Mouse (Mus musculus): ENCODE data around the gene Dmrt1. TPM values are rescaled to one million over a fixed set of nuclear protein-coding genes. Genes with fewer than 3 reads are reported as not detected.
A peak's percentile ranks its signal among the peaks of the same experiment; 100 is the strongest.

Gene Dmrt1
- total RNA-seq, 1 experiment from 2014 or later: not detected

DNA sequence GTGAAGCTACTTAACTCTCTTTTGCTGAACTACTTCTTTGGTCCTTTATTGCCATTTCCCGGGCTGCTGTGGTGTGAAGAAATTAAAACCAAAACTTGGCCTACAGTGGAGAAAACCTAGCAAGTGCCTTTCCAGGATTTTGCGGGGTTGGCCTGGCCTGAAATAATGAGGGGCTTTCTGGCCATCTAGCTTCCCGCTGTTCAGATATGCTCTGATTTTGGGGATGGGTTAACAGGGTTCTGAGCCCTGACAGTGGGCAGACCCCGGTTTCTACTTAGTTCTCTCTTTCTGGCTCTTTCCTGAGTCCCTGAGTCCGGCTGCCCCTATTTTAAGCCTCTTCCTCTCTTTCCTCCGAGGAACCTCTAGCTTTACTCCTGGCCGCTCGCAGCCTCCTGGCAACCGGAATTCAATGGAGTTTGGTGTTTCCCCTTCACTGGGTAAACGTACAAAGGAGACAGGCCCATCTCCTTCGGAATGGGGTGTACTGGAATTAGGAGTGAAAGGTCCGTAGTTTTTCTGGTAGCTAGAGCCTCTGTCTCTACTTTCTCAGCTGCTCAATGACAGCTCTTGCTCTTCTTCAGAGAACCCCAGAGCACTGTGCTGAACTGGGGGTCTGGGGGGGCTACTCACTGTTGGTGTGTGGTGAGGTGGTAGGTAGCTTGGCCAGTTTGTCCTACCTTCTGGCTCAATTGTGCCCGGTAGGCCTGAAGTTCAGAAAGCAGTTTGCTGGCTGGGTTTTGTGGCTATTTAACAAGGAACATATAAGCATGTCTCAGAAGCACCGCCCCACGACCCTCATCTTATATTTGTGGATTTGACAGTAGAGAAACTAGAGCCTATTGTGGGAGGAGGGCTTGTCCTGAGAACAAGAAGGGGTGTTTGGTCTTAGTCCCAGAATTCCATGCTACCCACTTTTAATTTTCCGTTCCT, 106.7 kb downstream of the Dmrt1 start:
- ATAC-seq (ENCODE audit: extremely low read depth, insufficient number of reproducible peaks, low FRiP score, poor library complexity, severe bottlenecking): no peak

GRCm38 (mm10) chr19:25612806-25613295, 107.4 kb downstream of the Dmrt1 start:
- no peak for ATAC-seq (ENCODE audit: extremely low read depth, insufficient number of reproducible peaks, low FRiP score, poor library complexity, severe bottlenecking)

DNA sequence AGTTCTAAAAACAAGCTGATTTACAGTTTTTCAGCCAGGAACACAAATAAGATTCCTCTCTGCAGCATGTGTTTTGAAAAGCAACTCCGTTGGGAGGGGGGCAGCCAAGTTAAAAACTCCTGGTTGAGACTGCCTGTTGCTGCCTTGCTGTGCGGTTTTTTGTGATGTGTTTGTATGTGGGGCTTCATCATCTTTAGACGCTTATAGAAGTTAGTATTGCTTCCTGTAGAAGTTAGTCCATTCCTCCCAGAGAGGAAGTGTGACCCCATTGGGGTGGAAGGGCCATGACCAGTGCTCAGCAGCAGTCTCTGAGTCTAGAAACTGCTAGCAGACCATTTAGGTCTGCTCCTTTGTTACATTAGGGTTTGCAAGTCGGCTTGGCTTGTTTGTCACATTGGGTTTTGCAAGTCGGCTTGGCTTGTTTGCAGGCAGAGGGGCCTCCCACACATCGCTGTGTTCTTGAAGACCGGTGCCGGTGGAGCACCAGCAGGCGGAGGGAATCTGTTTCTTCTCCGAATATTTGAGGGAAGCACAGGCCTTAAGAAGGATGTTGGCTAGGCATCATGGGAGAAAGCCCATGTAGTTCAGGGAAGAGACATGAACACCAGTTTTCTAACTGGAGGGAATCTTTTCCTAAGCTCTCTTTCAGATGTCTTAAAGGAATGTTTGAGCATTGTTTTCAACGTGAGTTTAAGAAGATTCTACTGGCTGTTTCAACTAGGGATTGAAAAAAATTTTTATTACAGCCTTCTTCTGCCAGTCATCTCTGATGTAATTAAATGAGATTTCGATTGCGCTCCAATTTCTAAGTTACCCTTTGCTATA, 108.3 kb downstream of the Dmrt1 start:
- no peak for ATAC-seq (ENCODE audit: extremely low read depth, insufficient number of reproducible peaks, low FRiP score, poor library complexity, severe bottlenecking)

DNA sequence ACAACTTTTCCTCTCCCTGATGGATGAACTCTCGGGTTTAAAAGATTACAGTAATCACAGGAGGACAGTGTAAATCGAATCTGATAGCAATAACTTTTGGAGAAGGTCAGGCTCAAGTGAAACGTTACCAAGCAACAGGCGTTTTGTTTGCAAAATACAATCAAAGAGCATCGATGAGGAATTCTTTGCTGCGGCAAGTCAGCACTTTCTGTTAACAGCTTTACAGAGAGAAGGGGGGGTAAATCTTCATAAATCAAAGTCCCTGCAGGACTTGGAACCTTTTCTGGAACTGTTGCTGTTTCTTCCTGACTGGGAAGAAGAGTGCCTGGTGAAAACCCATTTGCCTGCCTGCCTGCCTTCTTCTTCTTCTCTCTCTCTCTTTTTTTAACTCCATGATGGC, 110.5 kb downstream of the Dmrt1 start:
- no peak for ATAC-seq (ENCODE audit: extremely low read depth, insufficient number of reproducible peaks, low FRiP score, poor library complexity, severe bottlenecking)

- peak; percentile 47; the same call in 1 of the 2 replicates for ATAC-seq (ENCODE audit: extremely low read depth, insufficient number of reproducible peaks, low FRiP score, poor library complexity, severe bottlenecking)
These were observed 117.2 kb downstream of the Dmrt1 start for GRCm38 (mm10) chr19:25622291-25623251.

DNA sequence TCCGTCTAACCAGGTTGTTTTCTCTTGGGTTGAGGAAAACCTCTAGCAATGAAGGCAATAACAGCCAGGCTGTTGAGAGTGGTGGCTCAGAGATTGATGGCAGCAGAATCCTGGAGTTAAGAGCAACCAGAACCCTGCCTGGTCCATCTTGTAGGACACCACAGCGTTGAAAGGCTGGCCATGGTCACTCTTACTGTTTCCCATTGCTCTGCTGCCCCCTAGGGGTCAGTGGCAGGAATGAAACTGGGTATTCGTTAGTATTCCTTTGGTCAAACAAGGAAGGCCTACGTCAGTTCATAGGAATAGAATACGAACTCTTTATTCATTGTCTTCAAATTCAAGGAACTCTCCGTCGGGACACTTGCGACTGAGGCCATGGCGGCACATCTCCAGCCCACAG, 123.1 kb downstream of the Dmrt1 start:
- peak; percentile 48; the same call in 1 of the 2 replicates for ATAC-seq (ENCODE audit: extremely low read depth, insufficient number of reproducible peaks, low FRiP score, poor library complexity, severe bottlenecking)

GRCm38 (mm10) chr19:25635119-25635518, 129.7 kb downstream of the Dmrt1 start:
- no peak for ATAC-seq (ENCODE audit: extremely low read depth, insufficient number of reproducible peaks, low FRiP score, poor library complexity, severe bottlenecking)

DNA sequence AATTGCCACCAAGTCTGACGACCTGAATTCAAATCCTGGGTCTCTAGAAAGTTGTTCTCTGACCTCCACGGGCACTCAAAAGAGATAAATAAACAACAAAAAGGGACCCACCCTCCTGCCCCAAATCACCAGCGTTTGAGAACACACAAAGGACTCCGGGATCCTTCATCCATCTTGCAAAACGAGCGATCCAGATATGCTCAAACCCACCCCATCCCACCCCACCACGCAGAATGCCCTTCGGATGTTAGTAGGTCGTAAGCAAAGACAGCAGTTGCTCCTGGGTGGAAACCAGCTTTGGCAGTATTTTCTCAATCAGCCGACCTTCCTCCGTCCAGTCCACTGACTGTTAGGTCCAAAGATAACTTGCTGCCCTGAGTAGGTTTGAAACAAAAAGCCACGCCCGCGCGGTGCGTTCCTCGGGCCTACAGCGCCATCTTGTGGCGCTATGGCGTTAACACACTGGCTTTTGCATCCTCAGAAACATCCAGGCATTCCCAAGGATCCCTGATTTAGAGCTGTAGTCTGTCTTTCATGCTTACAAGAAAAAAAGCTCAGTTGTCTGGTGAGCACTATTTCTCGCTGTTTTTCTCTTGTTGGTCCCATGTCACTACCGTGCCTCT, 130.3 kb downstream of the Dmrt1 start:
- no peak for ATAC-seq (ENCODE audit: extremely low read depth, insufficient number of reproducible peaks, low FRiP score, poor library complexity, severe bottlenecking)

GRCm38 (mm10) chr19:25638766-25639361, 133.4 kb downstream of the Dmrt1 start:
- ATAC-seq (ENCODE audit: extremely low read depth, insufficient number of reproducible peaks, low FRiP score, poor library complexity, severe bottlenecking): no peak

DNA sequence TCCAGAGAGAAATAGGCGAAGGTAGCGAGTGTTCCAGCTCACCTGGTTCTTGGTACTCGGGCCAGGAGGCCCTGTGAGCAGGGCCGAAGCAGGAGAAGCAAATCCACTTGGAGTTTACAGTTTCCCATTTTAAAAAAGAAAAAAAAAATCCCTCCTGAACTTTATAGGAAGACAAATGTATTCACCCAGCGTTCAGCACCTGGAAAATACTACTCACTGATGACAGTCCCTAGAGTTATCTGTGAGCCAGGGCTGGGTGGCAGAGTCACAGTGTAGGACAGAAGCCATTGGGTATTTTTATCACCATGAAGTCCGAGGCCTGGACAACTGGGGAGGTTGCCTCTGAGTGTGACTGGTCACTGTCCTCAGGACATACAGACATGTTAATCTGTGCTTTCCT, 136.4 kb downstream of the Dmrt1 start:
- ATAC-seq (ENCODE audit: extremely low read depth, insufficient number of reproducible peaks, low FRiP score, poor library complexity, severe bottlenecking): no peak

DNA sequence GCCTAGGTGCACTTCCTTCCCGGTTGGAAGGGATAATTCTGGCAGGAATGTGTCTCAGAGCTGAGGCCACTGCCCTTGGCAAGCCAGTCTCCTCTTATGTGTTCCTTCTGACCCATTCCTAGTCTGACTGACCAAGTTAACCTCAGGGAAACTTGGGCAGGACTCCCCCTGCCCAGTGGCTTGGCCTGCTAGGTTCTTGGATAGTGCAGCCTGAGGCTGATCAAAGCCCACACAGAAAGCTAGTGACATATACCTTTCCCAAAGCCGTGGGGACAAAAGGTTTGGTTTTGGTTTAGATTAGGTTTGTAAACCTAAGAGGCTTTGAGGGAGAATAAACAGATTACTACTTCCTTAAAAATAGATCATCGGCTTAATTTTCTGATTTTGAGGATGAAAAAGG, 141.7 kb downstream of the Dmrt1 start:
- no peak for ATAC-seq (ENCODE audit: extremely low read depth, insufficient number of reproducible peaks, low FRiP score, poor library complexity, severe bottlenecking)

DNA sequence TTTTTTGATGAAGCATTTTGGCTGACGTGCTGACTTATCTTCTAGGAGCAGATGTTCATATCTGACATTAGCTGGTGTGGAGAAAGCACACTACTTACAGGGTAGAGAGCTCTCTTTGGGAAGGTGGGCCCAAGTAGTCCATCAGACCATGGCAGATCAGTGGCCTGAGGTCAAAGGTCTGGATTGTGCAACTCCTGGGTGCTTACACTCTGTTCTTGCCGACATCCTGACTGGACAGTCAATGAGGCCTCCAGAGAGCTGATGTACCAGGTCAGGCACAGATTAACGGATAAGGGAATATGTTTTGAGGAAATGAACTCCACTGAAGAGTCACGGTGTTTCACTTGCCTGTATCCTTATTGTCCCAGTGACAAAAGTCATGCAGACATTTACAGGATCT, 143.3 kb downstream of the Dmrt1 start:
- ATAC-seq (ENCODE audit: extremely low read depth, insufficient number of reproducible peaks, low FRiP score, poor library complexity, severe bottlenecking): no peak

- ATAC-seq (ENCODE audit: extremely low read depth, insufficient number of reproducible peaks, low FRiP score, poor library complexity, severe bottlenecking): no peak
These were observed 145.1 kb downstream of the Dmrt1 start for GRCm38 (mm10) chr19:25650474-25650873.

- ATAC-seq (ENCODE audit: extremely low read depth, insufficient number of reproducible peaks, low FRiP score, poor library complexity, severe bottlenecking): no peak
These were observed 147.1 kb downstream of the Dmrt1 start for GRCm38 (mm10) chr19:25652560-25652959.
